Mouse (Mus musculus) liver, postnatal 0 days (tissue): ENCODE data around the gene Pin1rt1.

ENCODE experiments used
- CTCF ChIP-seq: sonication (generic); IDR thresholded peaks from 2 replicates; pipeline ENCODE4 v1.5.1; 2016; ENCODE audit warnings: antibody characterized with exemption, low read depth
- EP300 ChIP-seq: IDR thresholded peaks from 2 replicates; pipeline ENCODE4 v1.6.1; 2016; ENCODE audit warnings: antibody characterized with exemption, low read depth, mild to moderate bottlenecking

DNA sequence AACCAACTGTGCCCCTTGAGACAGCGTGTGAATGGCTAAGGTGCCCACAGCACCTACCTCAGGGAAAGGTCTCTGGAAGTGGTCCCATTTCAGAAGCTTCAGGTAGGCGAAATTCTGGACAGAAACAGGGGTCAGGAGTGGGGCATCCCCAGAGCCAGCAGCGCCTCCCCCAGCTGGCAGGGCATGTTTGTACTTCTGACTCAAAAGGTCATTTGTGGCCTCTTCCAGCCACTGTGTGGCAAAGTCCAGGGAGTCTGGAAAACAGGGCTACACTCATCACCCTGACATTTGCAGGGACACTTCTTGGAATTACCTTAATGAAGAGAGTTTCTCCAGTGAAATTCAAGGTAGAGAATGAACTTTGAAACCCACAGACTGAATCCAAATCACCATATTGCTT, 27.9 kb downstream of the Pin1rt1 start:
- TF ChIP-seq CTCF = no peak
- no peak for TF ChIP-seq EP300
